Mouse (Mus musculus) cerebellum, adult 2 months (tissue): ENCODE results near the gene Fam126b.

Experiments used
- CTCF ChIP-seq: fragments of 200-500 bp; IDR thresholded peaks from 2 replicates; pipeline ENCODE4 v1.5.1; 2011; ENCODE audit warnings: low read depth, mild to moderate bottlenecking, control low read depth, low read length, moderate library complexity, borderline replicate concordance; ENCODE audit not compliant: insufficient read depth
- POLR2A ChIP-seq: fragments of 200-500 bp; IDR thresholded peaks from 2 replicates; pipeline ENCODE4 v1.6.1; 2011; ENCODE audit warnings: low read length, control low read depth, borderline replicate concordance; ENCODE audit not compliant: insufficient read depth

DNA sequence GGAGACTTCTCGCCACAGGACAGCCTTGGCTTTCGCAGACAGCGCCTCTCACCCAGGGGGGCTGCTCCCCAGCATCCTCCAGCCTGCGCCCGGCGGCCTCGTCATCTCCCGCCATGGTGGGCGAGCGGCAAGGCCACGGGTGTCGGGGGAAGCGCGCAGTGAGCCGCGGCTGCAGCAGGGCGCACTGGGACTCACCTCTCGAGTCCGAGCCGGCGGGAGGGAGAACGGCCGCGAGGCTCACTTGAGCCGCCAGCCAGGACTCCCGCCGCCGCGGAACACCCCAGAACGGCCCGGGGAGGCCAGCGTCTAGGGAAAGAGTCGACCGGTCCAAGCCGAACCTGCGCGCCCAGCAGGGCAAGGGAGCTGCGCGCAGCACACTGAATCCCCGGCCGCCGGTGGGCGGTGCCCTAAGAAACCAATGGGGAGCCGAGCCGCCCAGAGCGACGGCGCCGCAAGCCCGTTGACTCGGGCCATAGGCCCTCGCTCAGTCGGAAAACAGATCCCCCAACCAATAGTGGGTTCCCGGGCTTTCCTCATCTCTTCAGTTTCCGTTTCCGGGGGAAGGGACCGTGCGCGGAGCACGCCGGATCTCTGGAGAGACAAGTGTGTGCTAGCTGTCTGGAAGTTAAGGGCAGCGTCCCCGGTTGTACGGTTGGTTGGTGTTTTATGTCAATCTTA, 81.4 kb downstream of the Fam126b start, which contains the start of gene Orc2:
- no peak for TF ChIP-seq CTCF
- TF ChIP-seq POLR2A, result peak; percentile 90; the same call in 1 of the 2 replicates
